Mouse (Mus musculus): Measurements from ENCODE around the gene Epb41l4b.

Epb41l4b gene

DNA sequence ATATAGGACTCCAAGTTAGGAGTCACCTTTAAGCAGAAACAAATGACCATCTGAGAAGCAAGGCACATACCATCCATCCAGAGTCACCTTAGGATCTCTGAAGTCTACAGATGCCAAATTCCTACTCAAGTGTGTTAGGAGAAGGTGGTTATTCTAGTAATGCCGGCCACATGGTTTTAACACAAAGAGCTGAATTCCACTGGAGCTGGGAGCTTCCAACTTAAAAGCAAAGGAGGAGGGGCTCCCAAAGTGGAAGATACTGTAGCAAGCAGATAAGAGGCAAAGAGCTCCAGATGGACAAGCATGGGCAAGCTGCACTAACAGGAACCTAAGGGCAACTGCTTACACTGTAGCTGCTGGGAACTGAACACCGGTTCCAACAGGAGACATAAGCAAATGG lies 76.3 kb downstream of the Epb41l4b start:
- no peak for DNase-seq (ENCODE audit: low spot score in 2 of 2)

DNA sequence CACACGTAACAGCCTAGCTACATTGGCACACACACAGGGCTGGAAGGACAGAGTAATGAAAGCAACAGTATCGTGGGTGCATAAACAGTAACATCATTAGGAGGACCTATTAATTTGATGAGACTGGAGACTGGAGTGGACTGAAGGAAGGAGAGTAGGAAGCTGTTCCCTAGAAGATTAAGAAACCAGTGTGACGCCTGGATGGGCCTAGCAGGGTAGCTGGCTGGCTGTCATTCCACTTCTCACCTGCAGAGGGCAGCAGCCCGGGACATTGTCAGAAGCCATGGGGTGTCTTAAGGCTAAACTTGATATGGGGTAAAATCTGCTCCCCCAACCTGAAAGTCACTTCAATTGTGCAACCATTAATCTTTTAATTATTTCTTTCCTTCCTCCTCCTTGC lies 78.0 kb downstream of the Epb41l4b start:
- peak; percentile 57 to 83 for DNase-seq (ENCODE audit: low spot score in 2 of 2)

DNA sequence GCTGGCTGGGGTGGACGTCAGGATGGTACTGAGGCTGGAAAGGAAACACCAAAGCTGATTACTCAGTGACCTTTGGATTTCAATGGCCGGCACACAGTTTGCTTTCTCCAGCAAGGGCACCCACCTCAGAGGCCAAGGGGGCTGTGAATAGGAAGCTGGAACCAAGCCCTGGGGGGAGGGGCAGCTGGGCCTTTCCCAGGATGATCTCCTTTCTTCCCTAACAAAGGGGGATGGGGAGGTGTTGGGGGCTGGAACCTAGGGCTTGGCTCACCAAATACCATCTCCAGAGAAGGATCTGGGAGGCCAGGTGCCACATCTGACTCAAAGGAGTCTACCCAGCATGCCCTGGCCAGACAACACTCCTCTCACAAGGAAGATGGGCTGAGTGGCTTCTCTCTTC lies 78.4 kb downstream of the Epb41l4b start:
- DNase-seq (ENCODE audit: low spot score in 2 of 2) = no peak

DNA sequence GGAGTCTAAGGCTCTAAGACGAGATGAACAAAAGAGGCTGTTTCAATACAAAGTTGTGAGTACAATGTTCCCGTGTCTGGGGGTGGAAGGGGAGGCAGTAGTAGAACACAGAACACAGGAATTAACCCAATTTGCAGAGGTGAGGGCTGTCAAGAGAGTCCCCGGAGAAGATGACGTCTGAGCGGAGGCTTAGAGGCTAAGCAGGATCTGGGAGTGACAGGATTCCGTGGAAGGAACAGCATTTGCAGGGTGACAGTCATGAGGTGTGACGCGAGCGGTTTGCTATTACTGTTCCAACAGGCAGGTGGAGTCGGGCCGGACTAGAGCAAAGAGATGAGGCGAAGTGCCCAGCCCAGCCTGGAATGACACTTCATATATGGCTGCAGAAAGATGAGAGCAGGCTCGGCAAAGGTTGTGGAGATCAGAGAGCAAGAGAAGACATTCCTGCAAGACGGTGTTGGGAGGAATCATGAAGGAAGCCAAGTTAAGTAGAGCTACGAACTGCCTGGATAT lies 82.9 kb downstream of the Epb41l4b start:
- DNase-seq (ENCODE audit: low spot score in 2 of 2) = no peak

DNA sequence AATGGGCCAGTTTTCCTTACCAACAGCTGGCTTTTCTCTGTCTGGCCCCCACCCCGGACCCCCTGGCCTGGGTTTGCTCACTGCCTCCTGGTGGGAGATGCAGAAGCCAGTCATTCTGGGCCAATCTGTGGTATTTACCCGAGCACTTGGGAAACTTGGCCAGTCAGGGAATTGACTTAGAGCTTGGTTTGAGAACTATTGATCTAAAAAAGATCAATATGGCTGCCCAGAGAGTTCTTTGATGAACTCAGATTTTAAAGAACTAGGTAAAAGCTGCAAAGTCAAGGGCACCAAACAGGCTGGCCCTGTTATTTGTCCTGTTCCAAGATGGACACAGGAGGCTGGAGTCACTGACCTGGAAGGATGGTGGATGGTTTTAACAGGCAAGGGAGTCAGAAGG lies 84.6 kb downstream of the Epb41l4b start:
- DNase-seq (ENCODE audit: low spot score in 2 of 2) = no peak

DNA sequence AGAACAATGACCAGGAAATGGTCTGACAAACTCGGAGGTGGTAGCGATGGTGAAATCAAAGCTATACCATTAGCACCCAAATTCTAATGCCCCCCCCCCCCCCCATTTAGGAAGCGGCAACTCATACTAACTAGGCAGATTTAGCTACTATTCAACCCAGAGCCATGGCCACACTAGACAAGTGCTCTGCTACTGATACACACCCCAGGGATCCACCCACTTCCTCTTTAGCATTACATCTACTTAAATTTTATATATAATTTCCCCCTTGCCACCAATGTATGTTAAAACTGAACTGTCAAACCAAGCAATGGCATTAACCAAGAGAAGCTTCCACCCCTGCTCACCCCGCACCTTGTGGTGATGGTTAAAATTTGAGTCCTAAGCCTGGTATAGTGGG lies 85.6 kb downstream of the Epb41l4b start:
- DNase-seq (ENCODE audit: low spot score in 2 of 2) = no peak

DNA sequence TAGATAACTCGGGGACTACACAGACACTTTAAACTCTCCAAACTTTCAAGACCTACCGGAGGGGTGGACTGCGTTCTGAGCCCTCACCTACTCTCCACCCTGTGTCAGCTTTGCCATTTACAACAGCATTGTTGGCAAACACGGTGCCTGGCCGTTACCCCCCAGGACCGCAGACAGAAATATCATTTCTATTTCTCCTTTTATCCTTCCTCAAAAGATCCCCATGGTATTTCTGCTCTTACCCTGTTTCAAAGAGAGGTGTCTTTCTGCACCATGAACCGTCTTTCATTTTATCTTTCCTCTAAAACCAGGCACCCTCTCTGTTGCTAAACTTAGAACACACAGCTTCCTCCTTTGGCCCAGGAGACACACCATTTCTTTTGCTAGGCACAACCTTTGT lies 87.6 kb downstream of the Epb41l4b start:
- no peak for DNase-seq (ENCODE audit: low spot score in 2 of 2)

DNA sequence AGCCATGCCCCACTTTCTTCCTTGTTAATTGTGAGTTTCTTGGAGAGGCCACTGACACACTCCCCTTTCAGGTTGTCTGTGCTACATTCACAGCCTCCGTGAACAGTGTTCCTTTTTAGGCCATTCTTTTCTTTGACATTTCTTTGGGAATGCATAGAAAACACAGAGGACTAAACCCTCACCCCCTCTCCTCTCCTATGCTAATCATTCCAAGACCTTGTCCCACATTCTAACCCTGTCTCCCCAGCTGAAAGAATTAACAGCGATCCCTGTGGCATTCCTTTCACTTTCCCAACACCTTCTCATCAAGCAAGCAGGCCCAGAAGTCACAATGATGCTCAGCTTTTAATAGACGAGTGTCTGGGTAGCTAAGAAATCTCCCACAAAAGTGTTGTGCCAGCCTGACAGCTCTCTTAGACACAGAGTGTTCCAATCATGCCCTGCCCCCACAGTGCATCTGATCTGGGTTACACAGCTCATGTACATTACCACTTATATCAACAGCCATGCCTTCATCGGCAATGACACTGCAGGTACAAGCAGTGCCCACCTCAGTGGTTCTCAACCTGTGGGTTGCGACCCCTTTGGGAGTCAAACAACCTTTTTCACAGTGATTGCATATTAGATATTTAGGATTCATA lies 93.8 kb downstream of the Epb41l4b start:
- no peak for DNase-seq (ENCODE audit: low spot score in 2 of 2)

DNA sequence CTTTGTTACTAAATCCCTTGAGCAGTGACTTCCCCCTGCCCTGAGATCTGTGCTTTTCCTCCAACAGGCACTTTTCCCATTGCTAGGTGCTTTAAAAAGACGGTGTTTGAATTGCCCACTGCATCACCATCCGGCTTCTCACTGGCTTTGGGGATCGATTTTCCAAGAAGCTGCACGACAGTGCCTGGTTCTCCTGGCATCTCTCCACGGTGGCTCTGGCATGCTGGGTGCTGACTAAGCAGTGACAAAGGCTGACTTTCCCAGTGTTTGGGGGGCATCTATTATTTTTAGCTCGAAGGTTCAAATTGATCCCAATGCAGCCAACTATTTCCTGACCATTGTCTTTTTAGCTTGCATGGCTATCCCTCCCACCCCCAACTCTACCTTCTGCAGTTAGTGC lies 94.7 kb downstream of the Epb41l4b start:
- no peak for DNase-seq (ENCODE audit: low spot score in 2 of 2)

DNA sequence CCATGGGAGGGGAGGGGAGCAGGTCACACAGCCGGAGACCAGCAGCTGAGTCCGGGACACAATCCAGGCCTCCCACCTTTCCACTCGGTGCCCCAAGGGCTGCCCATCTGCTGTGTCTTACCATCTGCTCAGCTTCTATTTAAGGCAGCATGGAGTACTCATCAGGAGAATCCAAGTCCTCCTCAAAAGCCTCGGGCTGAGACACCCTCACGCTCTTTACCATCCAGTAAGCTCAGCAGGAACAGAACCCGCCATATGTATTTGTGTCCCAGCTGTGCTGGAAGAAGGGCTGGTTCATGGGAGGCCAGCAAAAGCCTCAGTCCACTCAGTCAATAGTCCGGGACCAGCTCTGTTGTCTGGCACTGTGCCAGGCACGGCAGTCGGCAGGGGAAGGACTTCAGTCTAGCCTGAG lies 97.1 kb downstream of the Epb41l4b start:
- DNase-seq (ENCODE audit: low spot score in 2 of 2) = no peak

DNA sequence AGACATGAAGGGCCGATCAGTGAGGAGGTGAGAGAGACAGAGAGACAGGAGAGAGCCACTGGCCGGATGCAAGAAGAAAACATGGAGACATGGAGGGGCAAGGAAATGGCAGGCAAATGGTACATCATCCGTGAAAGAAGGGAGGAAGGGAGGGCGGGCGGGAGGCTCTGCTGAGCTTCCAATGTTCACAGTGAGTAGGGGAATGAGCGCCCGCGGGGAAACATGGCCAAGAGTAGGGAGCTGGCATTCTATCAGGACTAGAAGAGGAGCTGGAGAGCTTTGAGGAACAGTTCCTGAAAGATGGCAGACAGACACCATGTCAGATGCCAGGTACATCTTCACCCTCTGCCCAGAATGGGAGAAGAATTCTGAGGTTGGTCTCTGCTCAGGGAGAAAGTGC lies 99.6 kb downstream of the Epb41l4b start:
- no peak for DNase-seq (ENCODE audit: low spot score in 2 of 2)

DNA sequence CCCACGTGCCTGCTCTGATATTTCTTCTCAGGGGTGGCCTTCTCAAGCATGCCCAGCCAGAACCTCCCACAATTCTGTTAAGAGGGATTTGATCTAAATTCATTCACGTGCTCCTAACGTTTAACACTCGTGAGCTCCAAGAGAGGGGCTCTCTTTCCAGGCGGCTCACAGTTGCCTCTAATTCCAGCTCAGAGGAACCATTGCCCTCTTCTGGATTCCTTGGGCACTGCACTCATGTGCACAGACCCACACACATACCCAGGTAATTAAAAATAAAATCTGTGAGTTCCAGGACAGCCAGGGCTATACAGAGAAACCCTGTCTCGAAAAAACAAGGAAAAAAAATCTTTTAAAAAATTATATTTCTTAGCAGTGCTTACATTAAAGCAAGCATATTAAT lies 101.6 kb downstream of the Epb41l4b start:
- DNase-seq (ENCODE audit: low spot score in 2 of 2) = no peak

DNA sequence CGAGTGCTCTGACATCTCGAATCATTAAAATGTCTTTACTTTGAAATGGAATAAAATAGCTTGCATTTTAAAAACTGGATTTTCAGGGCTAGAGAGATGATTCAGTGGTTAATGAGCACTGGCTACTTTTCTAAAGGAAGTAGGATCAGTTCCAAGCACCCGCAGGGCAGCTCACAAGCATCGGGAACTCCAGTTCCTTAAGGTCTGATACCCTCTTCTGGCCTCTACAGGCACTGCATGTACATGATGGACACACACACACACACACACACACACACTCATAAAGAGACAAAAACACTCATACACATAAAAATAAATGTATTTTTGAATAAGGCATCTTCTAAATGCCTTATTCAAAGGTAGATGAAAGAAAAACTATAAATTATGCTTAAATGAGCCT lies 102.0 kb downstream of the Epb41l4b start:
- DNase-seq (ENCODE audit: low spot score in 2 of 2) = no peak

DNA sequence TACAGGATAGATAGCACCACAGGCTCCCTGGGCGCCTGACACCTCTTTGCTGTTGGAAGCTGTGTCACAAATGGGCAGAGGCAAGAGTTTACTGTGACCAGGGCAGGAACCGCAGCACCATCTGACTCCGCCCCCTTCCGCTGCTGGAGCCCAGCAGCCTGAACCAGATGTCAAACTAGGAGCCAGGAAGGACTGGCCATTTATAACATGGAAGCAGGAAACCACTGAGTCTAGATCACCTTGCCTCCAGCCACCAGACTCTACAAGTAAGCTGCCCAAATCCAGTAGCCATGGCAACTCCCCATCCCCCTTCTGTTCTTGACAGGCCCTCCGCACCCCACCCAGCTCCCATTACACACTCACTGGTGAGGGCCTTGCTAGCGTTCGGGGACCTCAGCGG lies 102.8 kb downstream of the Epb41l4b start:
- no peak for DNase-seq (ENCODE audit: low spot score in 2 of 2)

DNA sequence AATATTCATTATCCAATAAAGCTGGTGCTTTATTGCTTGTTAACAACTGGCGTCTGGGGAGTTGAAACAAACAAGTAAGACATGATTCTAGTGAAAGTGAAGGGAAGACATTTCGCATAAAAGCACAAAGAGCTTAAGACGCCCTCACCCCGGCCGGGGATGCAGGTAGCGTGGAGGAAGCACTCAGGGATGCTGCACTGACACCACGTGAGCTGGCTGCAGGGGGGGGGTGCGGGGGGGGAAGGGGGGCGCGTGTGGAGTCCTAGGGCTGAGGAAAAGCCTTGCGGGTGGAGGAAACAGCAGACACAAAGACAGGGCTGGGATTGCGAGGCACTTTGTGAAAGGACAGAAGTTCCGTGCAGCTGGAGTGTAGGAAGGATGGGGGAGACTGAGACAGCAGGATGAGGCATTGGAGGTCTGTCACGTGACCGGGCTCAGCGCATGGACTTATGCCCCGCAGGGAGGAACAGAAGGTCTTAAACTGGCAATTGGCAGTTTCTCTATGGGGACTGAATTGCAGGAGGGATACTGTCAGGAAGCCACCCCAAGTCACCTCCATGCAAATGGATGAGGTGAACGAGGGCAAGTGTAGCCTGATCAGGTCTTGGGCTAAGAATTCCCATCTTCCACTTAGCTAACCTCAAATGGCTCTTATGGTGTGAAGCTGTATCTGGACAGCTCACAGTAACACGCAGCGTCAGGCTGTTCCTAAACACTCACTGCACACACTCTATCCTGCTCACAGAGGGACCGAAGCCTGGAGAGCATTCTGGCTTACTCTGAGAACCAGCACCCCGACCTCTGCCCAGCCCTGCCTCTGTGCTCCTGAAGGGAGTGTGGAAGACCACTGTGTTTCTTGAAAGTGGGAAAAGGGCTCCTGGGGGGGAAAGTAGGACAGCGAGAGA lies 103.9 kb downstream of the Epb41l4b start:
- no peak for DNase-seq (ENCODE audit: low spot score in 2 of 2)

DNA sequence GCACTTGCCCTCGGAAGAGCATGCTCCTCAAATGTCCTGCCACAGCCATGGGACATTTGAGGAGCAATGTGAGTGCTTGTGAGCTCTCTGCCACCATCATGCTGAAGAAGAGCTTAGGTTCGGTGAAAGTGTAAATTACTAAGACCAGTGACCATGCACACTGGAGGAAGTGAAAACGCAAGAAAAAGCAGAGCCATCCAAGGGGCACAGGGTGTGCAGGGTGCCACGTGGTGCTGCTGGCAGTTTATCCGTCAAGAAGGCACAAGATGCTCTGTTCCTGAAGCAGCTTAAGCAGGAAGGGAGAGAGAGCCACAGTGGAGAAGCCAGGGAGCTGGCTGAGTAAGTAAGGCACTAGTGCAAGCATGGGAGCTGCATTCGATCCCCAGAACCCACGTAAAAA lies 105.7 kb downstream of the Epb41l4b start:
- DNase-seq (ENCODE audit: low spot score in 2 of 2) = no peak

DNA sequence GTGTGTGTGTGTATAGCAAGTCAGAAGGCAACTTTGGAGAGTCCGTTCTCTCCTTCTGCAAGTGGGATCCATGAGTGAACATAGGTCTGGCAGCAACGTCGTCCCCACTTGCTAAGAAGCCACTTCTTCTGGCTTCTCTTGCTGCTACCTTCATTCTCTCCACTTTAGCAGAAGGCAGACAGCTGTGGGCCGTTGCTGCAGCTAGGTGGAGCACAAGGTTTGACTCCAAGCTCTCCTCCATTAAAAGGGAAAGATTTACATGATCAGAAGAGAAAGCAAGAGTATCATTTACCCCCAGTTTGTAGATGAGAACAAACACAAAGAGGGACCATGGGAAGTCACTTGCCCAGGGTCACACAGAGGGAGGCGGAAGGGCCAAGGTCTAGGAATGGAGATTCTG lies 109.1 kb downstream of the Epb41l4b start:
- DNase-seq (ENCODE audit: low spot score in 2 of 2) = no peak

DNA sequence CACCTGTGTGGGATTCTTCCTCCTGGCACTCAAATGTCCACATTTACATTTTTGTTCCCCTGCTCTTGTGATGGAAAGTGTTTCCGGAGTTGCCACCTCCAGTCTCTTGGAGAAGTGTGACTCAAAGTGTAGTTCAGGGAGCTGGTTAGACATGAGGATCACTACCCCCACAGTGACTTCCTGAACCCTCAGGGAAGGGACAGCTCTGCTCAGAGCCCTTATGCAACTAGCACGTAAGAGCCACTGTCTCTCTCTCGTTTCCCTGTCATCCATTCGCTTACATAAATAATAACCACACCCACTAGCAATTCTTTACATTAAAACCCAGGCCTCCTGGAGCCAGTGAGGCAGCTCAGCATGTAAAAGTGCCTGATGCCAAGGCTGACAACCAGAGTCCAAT lies 111.8 kb downstream of the Epb41l4b start:
- no peak for DNase-seq (ENCODE audit: low spot score in 2 of 2)

DNA sequence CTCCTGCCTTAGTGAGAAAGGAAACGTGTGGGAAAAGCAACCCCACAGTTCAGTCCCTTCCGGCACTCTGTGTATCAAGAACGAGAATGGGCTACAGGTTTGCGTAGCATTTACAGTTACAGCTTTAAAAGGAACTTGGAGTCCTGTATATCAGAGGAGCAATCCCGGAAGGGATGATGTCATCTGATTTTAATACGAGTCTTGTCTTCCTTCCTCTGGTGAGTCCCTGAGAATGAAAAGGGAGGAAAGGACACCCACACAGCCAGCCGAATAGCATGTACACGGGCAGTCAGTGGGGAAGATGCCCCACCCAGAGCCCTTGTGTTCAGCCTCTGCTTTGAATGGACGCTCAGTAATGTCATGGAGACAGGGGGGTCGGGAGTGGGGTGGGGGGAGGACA lies 115.3 kb downstream of the Epb41l4b start:
- no peak for DNase-seq (ENCODE audit: low spot score in 2 of 2)

DNA sequence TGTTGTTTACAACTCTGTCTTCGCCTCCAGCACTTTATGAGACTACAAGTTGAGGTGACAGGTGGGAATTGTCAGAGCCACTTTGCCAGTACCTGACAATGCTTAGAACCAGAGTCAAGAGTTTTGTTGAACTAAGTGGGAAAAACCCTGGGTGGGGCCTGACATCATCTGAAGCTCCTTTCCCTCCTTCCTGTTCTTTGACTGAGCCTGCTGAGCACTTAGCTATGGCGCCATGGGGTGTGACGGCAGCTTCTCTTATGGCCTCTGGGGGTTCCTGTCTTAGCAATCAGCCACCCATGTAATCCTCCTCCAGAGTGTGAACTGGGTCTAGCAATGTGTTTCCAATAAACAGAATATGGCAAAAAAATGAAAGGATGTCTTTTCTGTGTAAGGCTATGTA lies 119.7 kb downstream of the Epb41l4b start:
- no peak for DNase-seq (ENCODE audit: low spot score in 2 of 2)

DNA sequence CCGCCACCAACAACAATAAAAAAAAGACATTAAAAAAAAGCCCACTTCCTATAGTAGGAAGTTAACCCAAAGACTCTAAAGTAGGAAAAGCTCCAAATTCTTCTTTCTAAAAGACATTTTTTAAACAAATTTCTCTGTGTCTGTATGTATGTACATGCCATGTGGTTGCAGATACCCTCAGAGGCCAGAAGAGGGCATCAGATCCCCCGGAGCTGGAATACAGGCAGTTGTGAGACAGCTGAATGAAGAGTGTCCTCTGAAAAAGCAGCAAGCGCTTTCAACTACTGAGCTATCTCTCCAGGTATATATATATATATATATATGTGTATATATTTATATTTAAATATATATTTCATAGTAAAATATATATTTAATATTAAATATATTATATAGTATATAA lies 121.9 kb downstream of the Epb41l4b start:
- DNase-seq (ENCODE audit: low spot score in 2 of 2) = no peak

DNA sequence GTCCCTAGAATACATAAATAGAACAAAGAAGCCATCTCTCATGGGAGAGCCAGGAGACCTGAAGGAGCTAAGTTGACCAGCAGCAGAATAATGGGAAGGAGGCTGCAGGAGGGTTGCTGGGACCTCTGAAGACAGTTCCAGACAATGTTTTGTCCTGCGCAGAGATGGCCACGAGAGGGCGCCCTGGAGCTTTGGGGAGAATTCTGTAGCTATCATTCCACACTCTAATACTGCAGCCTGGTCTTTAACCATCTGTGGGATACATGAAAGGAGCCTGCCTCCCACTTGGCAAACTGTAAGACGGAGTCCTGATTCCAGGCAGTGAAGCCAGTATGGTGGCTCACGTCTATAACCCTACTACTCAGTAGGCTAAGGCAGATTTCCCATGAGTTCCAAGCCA lies 126.0 kb downstream of the Epb41l4b start:
- DNase-seq (ENCODE audit: low spot score in 2 of 2) = peak; percentile 54 to 78
